Mouse (Mus musculus) heart, adult 11 months (tissue): ENCODE data around the gene Hist1h2ah.
A peak's percentile ranks its signal among the peaks of the same experiment; 100 is the strongest.

Experiments
- DNase-seq: peaks from one replicate; pipeline ENCODE4 v3.0.0; 2022

The Hist1h2ah gene

GRCm38 (mm10) chr13:22039364-22039763 is 4.0 kb upstream of the Hist1h2ah start:
- no peak for DNase-seq

DNA sequence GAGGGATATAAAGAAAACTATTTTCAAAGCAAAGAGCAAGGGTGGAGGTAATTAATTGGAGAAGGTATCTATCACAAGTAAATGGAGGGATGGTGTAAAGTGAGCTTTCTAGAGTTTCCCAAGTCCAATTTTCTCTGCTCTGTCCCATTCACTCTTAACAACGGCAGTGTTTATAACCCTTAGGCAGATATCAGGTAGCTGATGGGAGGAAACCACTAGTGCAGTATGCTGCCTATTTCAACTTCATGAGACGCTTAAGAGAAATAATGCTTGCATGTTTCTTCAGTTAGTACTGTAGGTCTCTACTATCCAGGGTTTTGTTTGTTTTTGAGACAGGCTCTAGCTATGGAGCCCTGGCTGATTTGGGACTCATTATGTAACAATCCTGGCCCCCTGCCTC is 2.0 kb upstream of the Hist1h2ah start:
- DNase-seq, result no peak

DNA sequence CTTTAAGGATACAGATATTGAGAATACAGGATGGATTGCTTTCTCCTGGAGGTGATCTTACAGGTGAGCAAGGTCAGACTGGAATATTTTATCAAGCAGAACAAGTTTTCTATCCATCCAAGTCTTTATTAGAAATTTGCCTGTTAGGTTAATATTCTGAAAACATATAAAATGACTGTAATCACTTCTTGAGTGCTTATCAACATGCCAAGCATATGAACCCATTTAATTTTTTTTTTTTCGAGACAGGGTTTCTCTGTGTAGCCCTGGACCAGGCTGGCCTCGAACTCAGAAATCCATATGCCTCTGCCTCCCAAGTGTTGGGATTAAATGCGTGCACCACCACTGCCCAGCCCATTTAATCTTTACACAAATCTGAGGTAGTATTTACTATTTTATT is 1.6 kb upstream of the Hist1h2ah start:
- no peak for DNase-seq

GRCm38 (mm10) chr13:22036149-22036956 is 985 bp upstream of the Hist1h2ah start:
- no peak for DNase-seq

DNA sequence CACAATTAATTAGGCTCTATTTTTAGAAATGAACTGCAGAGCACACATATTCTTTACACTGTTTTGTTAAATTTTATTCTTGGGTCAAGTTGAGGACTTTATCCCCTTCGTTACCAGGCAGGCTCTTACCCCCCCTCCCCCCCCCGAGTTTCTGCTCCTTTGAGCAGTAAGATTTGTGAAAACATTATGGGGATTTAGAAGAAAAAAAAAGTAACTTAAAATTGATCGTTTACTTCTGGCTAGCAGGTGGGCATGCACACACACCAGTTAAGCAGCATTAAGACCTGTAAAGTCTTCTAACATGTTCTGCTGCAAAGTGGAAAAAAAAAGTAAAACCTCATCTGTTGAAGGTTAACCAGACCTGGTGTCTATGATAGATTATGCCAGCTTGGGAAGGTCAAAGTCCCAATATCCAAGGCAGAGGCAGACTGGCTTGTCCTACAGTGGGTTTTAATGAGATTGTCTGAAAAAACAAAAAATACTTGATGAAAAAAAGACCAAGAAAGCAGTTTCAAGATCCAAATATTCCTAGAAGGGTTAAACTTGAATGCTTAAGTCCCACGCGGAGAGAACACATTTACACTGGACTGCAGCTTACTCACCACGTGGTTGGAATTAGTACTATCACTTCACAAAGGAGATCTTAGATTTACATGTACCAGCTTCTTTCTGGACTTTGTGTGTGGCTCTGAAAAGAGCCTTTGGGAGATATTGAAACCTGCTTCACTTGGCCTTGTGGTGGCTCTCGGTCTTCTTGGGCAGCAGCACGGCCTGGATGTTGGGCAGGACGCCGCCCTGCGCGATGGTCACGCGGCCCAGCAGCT is 713 bp downstream of the Hist1h2ah start:
- no peak for DNase-seq

GRCm38 (mm10) chr13:22033741-22034442 is 1.5 kb downstream of the Hist1h2ah start:
- peak; percentile 61 for DNase-seq

DNA sequence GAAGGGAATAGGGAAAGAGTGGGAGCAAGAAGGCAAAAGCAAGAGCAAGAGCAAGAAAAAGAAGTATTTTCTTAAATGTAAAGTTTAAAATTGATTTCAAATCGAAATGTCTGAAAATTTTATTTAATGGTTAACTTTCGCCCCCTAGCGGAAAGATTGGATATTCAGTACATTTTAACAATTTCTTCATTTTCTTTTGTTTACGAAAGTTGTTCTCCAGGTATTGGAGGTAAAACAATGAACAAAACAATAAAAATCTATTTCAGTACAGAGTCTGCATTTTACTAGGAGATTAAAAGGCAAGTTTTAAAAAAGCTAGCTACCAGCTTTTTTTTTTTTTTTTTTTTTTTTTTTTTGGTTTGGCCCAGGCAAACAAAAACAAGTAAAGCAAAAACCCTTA is 4.9 kb downstream of the Hist1h2ah start:
- no peak for DNase-seq

- DNase-seq, result peak; percentile 31
These were observed 5.4 kb downstream of the Hist1h2ah start for GRCm38 (mm10) chr13:22029928-22030327.

- peak; percentile 99 for DNase-seq
These were observed 6.5 kb downstream of the Hist1h2ah start for GRCm38 (mm10) chr13:22028673-22029460.

- DNase-seq, result peak; percentile 94
These were observed 9.0 kb downstream of the Hist1h2ah start for GRCm38 (mm10) chr13:22026058-22027031.

DNA sequence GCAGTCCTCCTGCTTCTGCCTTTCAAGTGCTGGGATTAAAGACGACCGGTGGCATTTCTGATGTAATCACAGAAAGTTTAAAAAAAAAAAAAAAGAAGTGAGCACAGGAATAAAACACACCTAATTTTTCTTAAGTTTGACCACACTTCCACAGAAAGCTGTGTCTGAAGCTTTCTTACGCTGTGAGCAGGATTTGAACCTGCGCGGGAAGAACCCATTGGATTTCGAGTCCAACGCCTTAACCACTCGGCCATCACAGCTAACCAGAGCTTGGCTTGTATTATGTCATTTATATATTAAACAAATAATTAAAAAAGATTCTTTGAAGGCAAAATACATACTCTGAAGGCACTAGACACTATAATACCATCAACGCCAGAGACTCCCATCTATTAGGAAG is 13.1 kb downstream of the Hist1h2ah start:
- DNase-seq, result peak; percentile 94

DNA sequence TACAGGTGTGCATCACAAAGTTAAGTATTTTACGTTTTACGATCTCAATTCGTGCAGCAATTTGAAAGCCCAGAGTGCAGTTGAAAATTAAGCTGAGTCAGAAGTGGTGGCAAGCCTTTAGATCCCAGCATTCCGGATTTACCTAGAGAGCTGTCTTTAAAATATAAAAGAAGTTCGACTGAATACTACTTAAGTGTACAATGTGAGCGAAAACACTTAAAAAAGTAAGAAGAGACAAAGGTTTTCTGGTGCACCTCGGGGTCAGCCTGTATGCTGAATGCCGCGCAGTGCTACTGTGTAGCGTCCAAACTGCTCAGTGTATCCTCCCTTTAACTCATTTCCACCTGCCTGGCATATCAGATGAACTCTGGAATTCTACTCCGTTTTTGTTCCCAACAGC is 13.8 kb downstream of the Hist1h2ah start:
- peak; percentile 81 for DNase-seq

- DNase-seq, result peak; percentile 95
These were observed 14.4 kb downstream of the Hist1h2ah start for GRCm38 (mm10) chr13:22020901-22021339.

- DNase-seq, result peak; percentile 92
These were observed 15.2 kb downstream of the Hist1h2ah start for GRCm38 (mm10) chr13:22019934-22020835.

GRCm38 (mm10) chr13:22015479-22016450 is 19.6 kb downstream of the Hist1h2ah start:
- DNase-seq, result peak; percentile 95

GRCm38 (mm10) chr13:22014411-22014845 is 20.9 kb downstream of the Hist1h2ah start:
- no peak for DNase-seq

DNA sequence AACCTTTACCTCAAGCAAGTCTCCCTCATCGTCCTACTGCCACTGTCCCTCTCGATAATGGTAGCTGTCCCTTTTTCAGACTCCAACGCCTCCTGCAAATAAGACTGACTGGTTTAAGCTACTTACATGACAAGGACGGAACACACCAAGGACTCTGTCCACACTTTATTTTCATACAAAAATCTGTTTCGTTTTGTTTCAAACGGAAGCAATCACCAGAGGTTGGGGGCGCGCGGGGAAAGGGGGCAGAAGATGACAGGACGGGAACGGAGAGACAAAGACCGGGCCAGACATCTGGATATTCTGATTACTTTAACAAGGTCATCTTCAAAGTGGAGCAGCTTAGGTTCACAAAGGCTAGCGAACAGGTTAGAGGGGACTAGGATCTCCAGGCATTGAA is 21.7 kb downstream of the Hist1h2ah start:
- no peak for DNase-seq

DNA sequence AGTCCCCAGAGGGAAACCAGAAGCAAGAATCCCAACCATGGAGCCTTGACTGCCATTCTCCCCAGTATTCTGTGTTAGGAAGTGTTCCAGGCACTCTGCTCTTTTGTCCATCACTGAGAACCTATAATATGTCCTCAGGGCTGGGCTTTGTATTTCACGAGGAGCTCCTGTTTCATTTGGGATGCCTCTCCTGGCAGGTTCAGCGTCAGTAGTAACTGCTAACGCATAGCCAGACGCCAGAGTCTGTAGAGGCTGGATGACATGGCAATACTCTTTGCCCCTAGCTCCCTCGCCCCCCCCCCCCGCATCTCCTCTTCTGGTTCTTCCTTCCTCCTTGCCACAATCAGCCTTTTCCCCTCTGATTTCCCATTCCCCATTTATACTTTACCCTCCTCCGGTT is 25.7 kb downstream of the Hist1h2ah start, which contains the start of gene Prss16:
Gene Prss16 (minus strand): TSS at position 101 of the 400 bp plus-strand sequence.
- DNase-seq, result no peak

- DNase-seq, result peak; percentile 64
These were observed 26.7 kb downstream of the Hist1h2ah start for GRCm38 (mm10) chr13:22008707-22009106.
